Mouse (Mus musculus): ENCODE measurements at regions not wholly inside any gene's neighbourhood (a gene's known extent, or its start where the extent isn't known, plus 50 kb on each side); places are given as distances from the start of the nearest gene placed in this dataset.
A peak's percentile ranks its signal among the peaks of the same experiment; 100 is the strongest.
"Not testable (repeated sequence)": the region's sequence is repeated elsewhere in the genome, so short reads cannot be mapped to it uniquely, and the experiment has no call there.

- H3K4me3 ChIP-seq = no peak overlapping the region
- intact Hi-C loops (cut with DNase I) = no loop called here
- no peak for DNase-seq (ENCODE audit: extremely low spot score in 1 of 2, low spot score in 2 of 2)
- TF ChIP-seq CTCF (IDR thresholded peaks at IDR 0.05) = no peak
- H3K27ac ChIP-seq = no peak overlapping the region
These were observed 131.2 kb upstream of the Haao start for GRCm38 (mm10) chr17:83978858-83979470.

DNA sequence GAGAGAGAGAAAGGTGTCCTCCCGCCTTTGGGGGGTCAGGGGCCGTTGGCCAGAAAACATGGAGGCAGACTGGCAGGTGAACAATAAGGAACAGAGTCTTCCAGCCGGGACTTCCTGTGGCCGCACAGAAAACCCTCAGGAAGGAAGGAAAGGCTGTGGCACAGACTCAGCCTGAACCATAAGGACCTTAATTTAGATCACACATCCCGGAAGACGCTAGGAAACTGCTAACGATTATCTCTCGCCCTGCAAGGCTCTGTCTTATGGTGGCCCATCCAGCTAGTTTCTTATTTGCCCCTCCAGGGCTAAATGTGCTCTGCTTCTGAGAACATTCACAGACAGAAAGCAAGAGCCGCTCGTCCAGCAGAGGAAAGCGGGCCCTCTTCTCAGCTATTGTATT, 130.0 kb upstream of the Haao start:
- intact Hi-C loops (cut with DNase I) = no loop called here
- Histone ChIP-seq H3K27ac (no peak overlapping the region), H3K4me3 (no peak overlapping the region)
- no peak for DNase-seq (ENCODE audit: extremely low spot score in 1 of 2, low spot score in 2 of 2)
- TF ChIP-seq CTCF (IDR thresholded peaks at IDR 0.05) = no peak

GRCm38 (mm10) chr17:83975813-83976212, 128.1 kb upstream of the Haao start:
- DNase-seq (ENCODE audit: extremely low spot score in 1 of 2, low spot score in 2 of 2) = no peak
- intact Hi-C loops (cut with DNase I) = no loop called here
- no peak for TF ChIP-seq CTCF (IDR thresholded peaks at IDR 0.05)
- Histone ChIP-seq H3K4me3 (no peak overlapping the region), H3K27ac (no peak overlapping the region)

GRCm38 (mm10) chr17:83973461-83974350, 125.9 kb upstream of the Haao start:
- peak in 1 of 2 experiments; percentile 43 for DNase-seq (ENCODE audit: extremely low spot score in 1 of 2, low spot score in 2 of 2)
- intact Hi-C loops (cut with DNase I) = loop anchor here (2.0 to 5.0 kb wide), 3 partner anchors 71 to 414 kb away; no protein-coding TSS in a partner anchor

DNA sequence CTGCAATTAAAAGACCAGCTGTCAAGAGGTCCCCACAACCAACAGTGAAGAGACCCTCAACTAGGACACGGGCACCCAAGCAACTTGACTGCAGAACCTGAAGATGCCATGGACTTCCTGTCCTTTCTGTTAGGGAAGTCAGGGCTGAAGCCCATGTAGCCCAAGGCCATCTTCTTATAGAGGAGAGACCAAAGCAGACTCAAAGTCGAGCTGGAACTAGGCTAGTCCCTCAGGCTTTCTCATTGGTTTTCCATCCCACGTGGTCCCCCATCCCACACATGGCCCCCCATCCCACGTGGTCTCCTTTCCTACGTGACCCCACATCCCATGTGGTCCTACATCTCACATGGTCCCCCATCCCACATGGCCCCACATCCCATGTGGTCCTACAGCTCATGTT, 125.1 kb upstream of the Haao start:
- no peak for TF ChIP-seq CTCF (IDR thresholded peaks at IDR 0.05)
- peak overlapping the region; percentile 3; the same call in 1 of the 2 replicates for H3K27ac ChIP-seq
- DNase-seq (ENCODE audit: extremely low spot score in 1 of 2, low spot score in 2 of 2) = no peak
- no peak overlapping the region for H3K4me3 ChIP-seq
- intact Hi-C loops (cut with DNase I) = loop anchor here (2.0 to 5.0 kb wide), 3 partner anchors 71 to 414 kb away; no protein-coding TSS in a partner anchor

More at GRCm38 (mm10) chr17:83973461-83974350, 125.9 kb upstream of the Haao start:
- H3K4me3 ChIP-seq = no peak overlapping the region
- H3K27ac ChIP-seq = no peak overlapping the region
- peak; percentile 65 for TF ChIP-seq CTCF (IDR thresholded peaks at IDR 0.05)

DNA sequence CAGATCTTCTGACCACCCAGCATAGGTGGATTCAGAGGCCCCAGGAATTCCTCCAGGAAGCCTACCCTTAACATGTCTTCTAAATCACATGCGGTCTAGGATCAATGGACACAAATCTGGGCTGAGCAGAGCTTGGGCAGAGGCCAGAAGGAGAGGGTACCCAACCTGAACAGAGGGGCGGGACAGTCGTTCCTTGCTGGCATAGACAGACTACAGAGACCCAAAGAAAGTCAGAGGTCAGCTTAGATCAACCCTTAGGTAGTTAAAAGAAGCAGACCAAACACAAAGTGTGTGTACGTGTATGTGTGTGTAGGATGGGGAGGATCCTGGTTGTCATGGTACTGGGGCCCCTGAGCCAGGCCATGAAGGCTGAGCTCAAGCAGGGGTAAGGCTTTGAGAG, 124.7 kb upstream of the Haao start:
- DNase-seq (ENCODE audit: extremely low spot score in 1 of 2, low spot score in 2 of 2) = no peak
- no peak for TF ChIP-seq CTCF (IDR thresholded peaks at IDR 0.05)
- Histone ChIP-seq H3K4me3 (no peak overlapping the region), H3K27ac (peak overlapping the region; percentile 36)
- intact Hi-C loops (cut with DNase I) = loop anchor here (2.0 to 5.0 kb wide), 3 partner anchors 70 to 415 kb away; no protein-coding TSS in a partner anchor

- peak; percentile 18; the same call in 1 of the 2 replicates for TF ChIP-seq CTCF (IDR thresholded peaks at IDR 0.05)
- H3K4me3 ChIP-seq = no peak overlapping the region
- intact Hi-C loops (cut with DNase I) = loop anchor here (2.0 to 5.0 kb wide), 3 partner anchors 70 to 415 kb away; no protein-coding TSS in a partner anchor
- DNase-seq (ENCODE audit: extremely low spot score in 1 of 2, low spot score in 2 of 2) = no peak
- peak overlapping the region; percentile 36; the same call in 1 of the 2 replicates for H3K27ac ChIP-seq
These were observed 124.3 kb upstream of the Haao start for GRCm38 (mm10) chr17:83972026-83972425.

DNA sequence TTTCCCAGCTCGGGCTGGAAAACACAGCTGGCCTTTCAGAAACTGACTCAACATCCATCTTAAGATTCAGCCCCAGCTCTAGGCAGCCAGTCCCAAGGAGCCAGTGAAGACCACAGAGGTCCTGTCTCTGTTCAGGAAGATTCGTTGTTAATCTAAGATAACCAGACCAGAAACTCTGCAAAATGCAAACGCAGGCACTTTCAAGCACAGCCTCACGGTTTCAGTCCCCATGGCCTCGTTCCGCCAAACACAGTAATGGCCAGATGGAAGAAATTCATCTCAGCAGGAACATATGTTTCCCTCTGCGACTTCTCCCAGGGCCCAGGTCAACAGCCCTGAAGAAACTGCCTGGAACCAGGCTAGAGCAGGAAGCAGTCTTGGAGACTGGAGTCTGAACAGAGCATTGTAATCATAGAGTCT, 121.7 kb upstream of the Haao start:
- no peak for TF ChIP-seq CTCF (IDR thresholded peaks at IDR 0.05)
- H3K4me3 ChIP-seq = no peak overlapping the region
- no peak for DNase-seq (ENCODE audit: extremely low spot score in 1 of 2, low spot score in 2 of 2)
- intact Hi-C loops (cut with DNase I) = no loop called here
- no peak overlapping the region for H3K27ac ChIP-seq

DNA sequence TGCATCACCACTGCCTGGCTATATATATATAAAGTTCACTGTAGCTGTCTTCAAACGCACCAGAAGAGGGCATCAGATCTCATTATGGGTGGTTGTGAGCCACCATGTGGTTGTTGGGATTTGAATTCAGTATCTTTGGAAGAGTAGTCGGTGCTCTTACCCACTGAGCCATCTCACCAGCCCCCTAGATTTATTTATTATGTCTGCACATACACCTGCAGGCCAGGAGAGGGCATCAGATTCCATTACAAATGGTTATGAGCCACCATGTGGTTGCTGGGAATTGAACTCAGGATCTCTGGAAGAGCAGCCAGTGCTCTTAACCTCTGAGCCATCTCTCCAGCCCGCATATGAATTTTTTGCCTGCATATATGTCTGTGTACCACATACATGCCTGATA, 120.4 kb upstream of the Haao start:
- DNase-seq (ENCODE audit: extremely low spot score in 1 of 2, low spot score in 2 of 2); H3K4me3 ChIP-seq; intact Hi-C loops (cut with DNase I); H3K27ac ChIP-seq: not testable (repeated sequence)
- peak; percentile 7 for TF ChIP-seq CTCF (IDR thresholded peaks at IDR 0.05)

GRCm38 (mm10) chr17:83967007-83967406, 119.2 kb upstream of the Haao start:
- Histone ChIP-seq H3K4me3 (no peak overlapping the region), H3K27ac (no peak overlapping the region)
- no peak for TF ChIP-seq CTCF (IDR thresholded peaks at IDR 0.05)
- no peak for DNase-seq (ENCODE audit: extremely low spot score in 1 of 2, low spot score in 2 of 2)
- intact Hi-C loops (cut with DNase I) = no loop called here

- DNase-seq (ENCODE audit: extremely low spot score in 1 of 2, low spot score in 2 of 2) = no peak
- intact Hi-C loops (cut with DNase I) = no loop called here
- TF ChIP-seq CTCF (IDR thresholded peaks at IDR 0.05) = no peak
- no peak overlapping the region for H3K4me3 ChIP-seq
- no peak overlapping the region for H3K27ac ChIP-seq
These were observed 116.9 kb upstream of the Haao start for GRCm38 (mm10) chr17:83964454-83965211.

All from left cerebral cortex, adult 2 months (tissue).